In the genomic region with DNA sequence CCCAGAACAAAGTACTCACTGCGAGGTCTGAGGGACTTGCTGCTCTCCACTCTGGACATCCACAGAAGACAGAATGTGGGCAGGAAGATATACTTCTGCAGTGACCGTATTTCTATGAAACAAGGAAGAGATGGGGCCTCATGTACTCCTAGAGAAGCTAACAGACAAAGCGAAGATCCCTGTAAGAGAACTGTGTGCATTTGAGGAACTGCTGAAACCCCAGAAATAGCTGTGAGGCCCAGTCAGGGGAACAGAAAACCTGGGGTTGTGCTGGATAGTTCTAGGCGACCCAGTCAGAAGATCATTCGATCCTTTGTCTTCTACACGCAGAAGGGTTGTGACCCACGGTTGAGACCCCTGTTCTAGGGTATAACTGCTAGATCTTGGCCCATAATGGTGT, we compare ENCODE assay signal across 25 mouse cellular contexts.
DNase-seq lines count a peak whose midpoint lies in the region; ATAC-seq and TF ChIP-seq lines count a peak whose summit lies in the region.
"Had no signal": no experiment of that assay in that cellular context is flagged by ENCODE, and none has a peak within 500 bp of the region (broad histone marks: within the 10 kb centered on the region; RNA-seq: fewer than 3 reads in every experiment).

No protein-coding gene starts in this region.

- 32% methylated on average over 7 of the region's 7 CpGs for WGBS in bone marrow, adult 2 months
- 87% methylated on average over 7 of the region's 7 CpGs for WGBS in intestine, embryonic 15.5 days

- peak; percentile 71 to 83 for ATAC-seq in hematopoietic stem cell, adult 5-6 weeks (replicated peaks in 1 of 2; ENCODE audit: insufficient read depth in 1 of 2, low FRiP score in 2 of 2, low TSS enrichment in 1 of 2, low read depth in 1 of 2, poor library complexity in 2 of 2, severe bottlenecking in 2 of 2)
- peak; percentile 89 for ATAC-seq in monocyte, adult 5-6 weeks (replicated peaks; ENCODE audit: insufficient number of reproducible peaks, low FRiP score, low TSS enrichment, poor library complexity, severe bottlenecking)
- ATAC-seq in intestine, embryonic 15.5 days: no peak
- ATAC-seq: hindbrain, postnatal 0 days; intestine, postnatal 0 days; midbrain, embryonic 13.5 days had no signal

- no peak overlapping the region for H3K4me3 ChIP-seq in bone marrow, adult 2 months (replicated peaks; ENCODE audit: control insufficient read depth, low read depth, low read length)
- H3K4me3 ChIP-seq in intestine, embryonic 15.5 days (replicated peaks): no peak overlapping the region
- H3K4me3 ChIP-seq: embryonic facial prominence, embryonic 13.5 days; erythroblast, embryonic 14.5 days; forebrain, embryonic 12.5 days; heart, embryonic 10.5 days; hindbrain, embryonic 10.5 days; limb, embryonic 13.5 days; midbrain, embryonic 13.5 days had no signal

- H3K27me3 ChIP-seq in intestine, embryonic 15.5 days (replicated peaks): no peaks in the 10 kb centered on the region
- H3K27me3 ChIP-seq: embryonic facial prominence, embryonic 13.5 days; forebrain, embryonic 12.5 days; limb, embryonic 13.5 days; megakaryocyte, embryonic 14.5 days; midbrain, embryonic 13.5 days had no signal

- DNase-seq in layer of hippocampus, adult 11-12 months (ENCODE audit: low spot score): peak; percentile 12
- DNase-seq in layer of hippocampus, postnatal 14 days (ENCODE audit: low spot score in 2 of 2): no peak
- DNase-seq in left cerebral cortex, adult 18-20 months (ENCODE audit: low spot score in 2 of 2): no peak
- DNase-seq: adrenal gland, postnatal 25 days; cerebellum, adult 18-20 months; cerebellum, postnatal 14 days; embryo, embryonic 11 days; kidney, postnatal 36 days; lung, adult 18-20 months; lung, postnatal 10 days; thymus, postnatal 25 days had no signal

- no peak for TF ChIP-seq POLR2A in bone marrow, adult 2 months (IDR thresholded peaks at IDR 0.05; ENCODE audit: borderline replicate concordance, control insufficient read depth, low read depth, low read length)

- H3K27ac ChIP-seq in bone marrow, adult 2 months (ENCODE audit: control insufficient read depth, insufficient read depth, low read depth, low read length, poor library complexity): peak overlapping the region; percentile 56; the same call in 1 of the 2 replicates
- H3K27ac ChIP-seq in intestine, embryonic 15.5 days: no peak overlapping the region
- H3K27ac ChIP-seq: embryonic facial prominence, embryonic 13.5 days; forebrain, embryonic 12.5 days; heart, embryonic 10.5 days; hindbrain, embryonic 10.5 days; hindbrain, postnatal 0 days; limb, embryonic 13.5 days; midbrain, embryonic 13.5 days had no signal

- no peaks in the 10 kb centered on the region for H3K36me3 ChIP-seq in intestine, embryonic 15.5 days
- H3K36me3 ChIP-seq: embryonic facial prominence, embryonic 13.5 days; forebrain, embryonic 12.5 days; heart, embryonic 10.5 days; hindbrain, embryonic 10.5 days; limb, embryonic 13.5 days; midbrain, embryonic 13.5 days had no signal

- no peak overlapping the region for H3K4me2 ChIP-seq in intestine, embryonic 15.5 days (replicated peaks)
- H3K4me2 ChIP-seq: embryonic facial prominence, embryonic 13.5 days; forebrain, embryonic 12.5 days; limb, embryonic 13.5 days; midbrain, embryonic 13.5 days had no signal

- H3K9me3 ChIP-seq in intestine, embryonic 15.5 days: no peaks in the 10 kb centered on the region
- H3K9me3 ChIP-seq: embryonic facial prominence, embryonic 13.5 days; forebrain, embryonic 12.5 days; heart, embryonic 10.5 days; hindbrain, embryonic 10.5 days; limb, embryonic 13.5 days; midbrain, embryonic 13.5 days had no signal

- no peak for TF ChIP-seq CTCF in bone marrow, adult 2 months (IDR thresholded peaks at IDR 0.05; ENCODE audit: control insufficient read depth, insufficient read depth, low read length)

- no peak overlapping the region for H3K9ac ChIP-seq in intestine, embryonic 15.5 days
- H3K9ac ChIP-seq: embryonic facial prominence, embryonic 13.5 days; forebrain, embryonic 12.5 days; limb, embryonic 13.5 days; midbrain, embryonic 13.5 days had no signal

- peaks cover 1% of the 10 kb centered on the region; the same call in 1 of the 2 replicates for H3K4me1 ChIP-seq in bone marrow, adult 2 months (ENCODE audit: control insufficient read depth, insufficient read depth, low read length)
- no peaks in the 10 kb centered on the region for H3K4me1 ChIP-seq in intestine, embryonic 15.5 days (replicated peaks)
- H3K4me1 ChIP-seq: forebrain, embryonic 12.5 days; heart, embryonic 10.5 days; hindbrain, embryonic 10.5 days; midbrain, embryonic 13.5 days had no signal
